Mouse (Mus musculus) heart, embryonic 15.5 days (tissue): Measurements from ENCODE around the gene Il17rb. TPM values are rescaled to one million over a fixed set of nuclear protein-coding genes. Genes with fewer than 3 reads are reported as not detected.

Source experiments
- ATAC-seq: fragments of 200-750 bp; cut with Nextera tagmentation; replicated peaks from 2 replicates; pipeline ENCODE4 v1.8.0; 2017; ENCODE audit warnings: low read depth, moderate TSS enrichment; ENCODE audit not compliant: insufficient number of reproducible peaks, insufficient read depth, low FRiP score
- H3K27ac ChIP-seq: fragments of 300-500 bp; sonication (generic); 2 replicates; pipeline ENCODE4 v1.5.1; 2015; ENCODE audit warnings: mild to moderate bottlenecking, inconsistent platforms
- H3K27me3 ChIP-seq: fragments of 300-500 bp; sonication (generic); 2 replicates; pipeline ENCODE4 v1.6.1; 2015; ENCODE audit warnings: inconsistent platforms
- H3K36me3 ChIP-seq: fragments of 300-500 bp; sonication (generic); 2 replicates; pipeline ENCODE4 v1.6.1; 2015; ENCODE audit warnings: mild to moderate bottlenecking, inconsistent platforms
- H3K4me1 ChIP-seq: fragments of 300-500 bp; sonication (generic); replicated peaks from 2 replicates; pipeline ENCODE4 v1.6.1; 2015; ENCODE audit warnings: inconsistent platforms
- H3K4me2 ChIP-seq: fragments of 300-500 bp; sonication (generic); 2 replicates; pipeline ENCODE4 v1.6.1; 2015; ENCODE audit warnings: inconsistent platforms, mild to moderate bottlenecking, moderate library complexity
- H3K4me3 ChIP-seq: fragments of 300-500 bp; sonication (generic); 2 replicates; pipeline ENCODE4 v1.5.1; 2015; ENCODE audit warnings: mild to moderate bottlenecking, inconsistent platforms
- H3K9ac ChIP-seq: fragments of 300-500 bp; sonication (generic); 2 replicates; pipeline ENCODE4 v1.6.1; 2015; ENCODE audit warnings: mild to moderate bottlenecking, inconsistent platforms
- H3K9me3 ChIP-seq: fragments of 300-500 bp; sonication (generic); replicated peaks from 2 replicates; pipeline ENCODE4 v1.6.1; 2016; ENCODE audit warnings: inconsistent platforms
- WGBS: fragments of 180-500 bp; shearing (Covaris S2); methylation state at CpG from one replicate; pipeline ENCODE4 v1.1.7; 2015; ENCODE audit warnings: mixed read lengths; 5-methylcytosine and 5-hydroxymethylcytosine counted together
- polyA plus RNA-seq: library from polyadenylated mRNA; unstranded; fragments of >200 nt; fragmentation: Nextera tagmentation; extraction: Ambion mirVana; gene quantifications from 2 replicates; pipeline ENCODE4 v1.2.1, GENCODE M21; 2015

Gene Il17rb
- polyA plus RNA-seq, 1 experiment from 2014 or later: 0.62 TPM

DNA sequence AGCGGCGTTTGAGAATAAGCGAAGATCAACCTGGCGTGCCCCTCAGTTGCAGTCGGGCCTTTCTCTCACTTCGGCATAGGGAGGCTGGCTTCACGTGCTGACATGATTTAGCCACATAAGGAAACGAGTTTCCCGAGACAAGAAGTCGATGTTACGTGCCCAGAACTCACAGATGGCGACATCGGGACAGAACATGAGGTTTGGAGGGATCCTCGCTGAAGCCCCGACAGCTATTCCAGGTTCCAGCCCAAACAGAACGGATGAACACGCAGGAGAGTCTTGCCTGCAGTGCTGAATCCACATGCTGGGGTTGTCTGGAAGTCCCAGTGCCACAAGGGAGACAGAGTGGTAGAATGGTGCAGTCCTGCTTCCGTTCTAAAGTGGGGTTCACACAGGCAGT lies 29.7 kb upstream of the Il17rb start:
- H3K4me1 ChIP-seq: no peaks in the 10 kb centered on the region
- H3K4me3 ChIP-seq: no peak overlapping the region
- no peaks in the 10 kb centered on the region for H3K9me3 ChIP-seq
- no peak overlapping the region for H3K4me2 ChIP-seq
- no peaks in the 10 kb centered on the region for H3K27me3 ChIP-seq
- no peak overlapping the region for H3K27ac ChIP-seq
- WGBS: 89% methylated on average over 18 of the region's 18 CpGs
- no peak overlapping the region for H3K9ac ChIP-seq
- no peaks in the 10 kb centered on the region for H3K36me3 ChIP-seq
- ATAC-seq: no peak

DNA sequence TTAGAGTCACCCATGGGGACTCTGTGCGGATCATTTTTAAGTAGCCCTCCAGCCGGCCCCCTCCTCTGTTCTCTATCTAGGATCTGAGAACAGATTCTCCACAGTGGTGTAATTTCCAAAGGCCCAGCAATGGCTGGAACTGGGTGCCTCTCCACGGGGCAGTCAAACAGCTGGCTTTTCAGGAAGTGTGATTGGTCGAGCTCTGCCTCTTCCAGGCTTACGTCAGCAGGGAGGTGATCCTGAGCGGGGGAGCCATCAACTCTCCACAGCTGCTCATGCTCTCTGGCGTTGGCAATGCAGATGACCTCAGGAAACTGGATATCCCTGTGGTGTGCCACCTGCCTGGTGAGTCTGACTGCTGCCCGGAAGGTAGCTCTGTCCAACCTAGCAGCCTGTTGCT lies 24.7 kb upstream of the Il17rb start:
- Histone ChIP-seq H3K36me3 (no peaks in the 10 kb centered on the region), H3K27ac (no peak overlapping the region), H3K4me3 (no peak overlapping the region), H3K9me3 (no peaks in the 10 kb centered on the region), H3K9ac (no peak overlapping the region), H3K4me1 (no peaks in the 10 kb centered on the region), H3K4me2 (no peak overlapping the region), H3K27me3 (no peaks in the 10 kb centered on the region)
- WGBS: 61% methylated on average over 8 of the region's 8 CpGs
- no peak for ATAC-seq

GRCm38 (mm10) chr14:30027378-30027777 lies 18.7 kb upstream of the Il17rb start:
- Histone ChIP-seq H3K4me3 (no peak overlapping the region), H3K36me3 (no peaks in the 10 kb centered on the region), H3K27ac (no peak overlapping the region), H3K9ac (no peak overlapping the region), H3K4me2 (no peak overlapping the region), H3K9me3 (no peaks in the 10 kb centered on the region), H3K4me1 (no peaks in the 10 kb centered on the region), H3K27me3 (no peaks in the 10 kb centered on the region)
- WGBS: 44% methylated on average over 2 of the region's 2 CpGs
- no peak for ATAC-seq

- ATAC-seq: no peak
- Histone ChIP-seq H3K9ac (no peak overlapping the region), H3K27me3 (no peaks in the 10 kb centered on the region), H3K9me3 (no peaks in the 10 kb centered on the region), H3K4me2 (no peak overlapping the region), H3K27ac (no peak overlapping the region), H3K4me3 (no peak overlapping the region), H3K4me1 (no peaks in the 10 kb centered on the region), H3K36me3 (no peaks in the 10 kb centered on the region)
- WGBS: 36% methylated on average over 7 of the region's 7 CpGs
Measured at GRCm38 (mm10) chr14:30024387-30024786, 15.7 kb upstream of the Il17rb start.

DNA sequence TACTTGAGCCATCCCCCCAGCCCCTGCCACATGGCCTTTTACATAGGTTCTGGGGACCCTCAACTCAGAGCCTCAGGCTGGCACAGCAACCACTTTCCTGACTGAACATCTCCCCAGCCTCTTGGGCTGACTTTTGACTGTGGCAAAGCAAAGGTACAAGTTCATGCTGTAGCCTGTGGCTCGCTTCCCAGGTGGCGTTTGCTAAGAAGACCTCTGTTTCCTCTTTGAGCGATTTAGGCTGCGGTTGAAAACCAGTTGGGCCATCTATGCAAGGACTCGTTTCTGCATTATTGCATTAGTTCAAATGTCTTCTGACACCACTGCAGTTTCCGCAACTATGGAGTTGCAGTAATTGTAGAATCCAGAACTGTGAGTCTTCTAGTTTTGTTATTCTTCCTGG lies 13.8 kb upstream of the Il17rb start:
- Histone ChIP-seq H3K4me2 (no peak overlapping the region), H3K4me3 (no peak overlapping the region), H3K9me3 (no peaks in the 10 kb centered on the region), H3K27me3 (no peaks in the 10 kb centered on the region), H3K4me1 (no peaks in the 10 kb centered on the region), H3K36me3 (no peaks in the 10 kb centered on the region), H3K27ac (no peak overlapping the region), H3K9ac (no peak overlapping the region)
- ATAC-seq: no peak
- WGBS: 83% methylated on average over 6 of the region's 6 CpGs

DNA sequence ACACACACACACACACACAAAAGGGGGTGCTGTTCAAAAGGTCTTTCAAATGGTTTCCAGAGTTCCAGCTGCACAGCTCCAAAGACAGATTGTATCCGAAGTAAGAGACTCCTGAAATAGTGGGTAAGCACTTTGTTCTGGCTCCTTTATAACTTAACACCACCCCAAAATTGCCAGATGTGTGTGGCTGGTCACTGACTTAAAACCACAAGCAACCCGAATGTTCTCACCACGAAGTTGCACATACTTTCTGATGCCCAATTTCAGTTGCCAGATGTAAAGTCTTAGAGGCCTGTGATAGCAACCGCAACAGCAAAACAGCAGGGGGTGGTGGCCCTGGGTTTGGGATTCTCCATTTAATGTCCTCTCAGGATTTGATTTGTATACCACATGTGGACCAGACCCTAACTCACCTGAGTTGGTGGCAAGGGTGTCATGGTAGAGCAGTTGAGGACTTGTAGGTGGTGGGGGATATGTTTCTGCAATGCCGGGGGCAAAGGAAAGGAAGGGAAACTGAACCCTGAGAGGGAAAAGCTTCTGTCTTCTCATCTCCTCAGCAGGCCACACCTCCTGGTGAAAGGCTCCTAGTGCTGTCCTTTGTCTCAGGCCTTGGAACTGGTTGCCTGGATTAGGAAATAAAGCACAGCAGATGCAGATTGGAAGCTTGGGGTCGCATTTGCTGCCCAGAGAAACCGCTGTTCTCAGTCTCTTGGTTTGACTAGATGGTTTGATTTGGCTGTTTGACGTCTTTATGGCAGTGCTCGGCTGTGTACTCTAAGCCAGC lies 11.3 kb upstream of the Il17rb start:
- no peak overlapping the region for H3K27ac ChIP-seq
- WGBS: 59% methylated on average over 9 of the region's 9 CpGs
- H3K4me2 ChIP-seq: no peak overlapping the region
- no peaks in the 10 kb centered on the region for H3K27me3 ChIP-seq
- no peaks in the 10 kb centered on the region for H3K9me3 ChIP-seq
- no peak for ATAC-seq
- H3K4me3 ChIP-seq: no peak overlapping the region
- no peak overlapping the region for H3K9ac ChIP-seq
- H3K4me1 ChIP-seq: no peaks in the 10 kb centered on the region
- no peaks in the 10 kb centered on the region for H3K36me3 ChIP-seq

GRCm38 (mm10) chr14:30019375-30019774 lies 10.7 kb upstream of the Il17rb start:
- H3K9ac ChIP-seq: no peak overlapping the region
- H3K27me3 ChIP-seq: no peaks in the 10 kb centered on the region
- no peaks in the 10 kb centered on the region for H3K9me3 ChIP-seq
- no peaks in the 10 kb centered on the region for H3K36me3 ChIP-seq
- no peaks in the 10 kb centered on the region for H3K4me1 ChIP-seq
- H3K27ac ChIP-seq: no peak overlapping the region
- H3K4me3 ChIP-seq: no peak overlapping the region
- 85% methylated on average over 8 of the region's 8 CpGs for WGBS
- H3K4me2 ChIP-seq: no peak overlapping the region
- no peak for ATAC-seq

DNA sequence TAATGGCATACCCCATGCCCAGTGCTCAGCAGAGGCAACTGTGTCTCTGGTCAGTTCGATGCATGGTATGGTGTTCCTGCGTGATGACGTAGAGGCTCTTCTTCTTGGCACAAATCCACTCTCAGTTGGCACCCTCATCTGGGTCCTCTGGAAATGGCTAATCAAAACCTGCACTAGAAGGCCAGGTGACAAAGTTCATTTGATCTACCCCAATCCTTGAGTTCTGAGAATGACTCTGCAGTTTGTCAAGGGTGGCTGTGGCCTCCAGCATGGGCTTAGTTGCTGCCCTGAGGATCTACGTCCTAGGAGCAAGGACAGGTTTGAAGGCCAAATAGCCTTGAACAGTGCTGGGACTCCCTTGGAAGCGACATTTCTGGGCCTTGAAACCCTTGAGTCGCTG lies 10.2 kb upstream of the Il17rb start:
- WGBS: 90% methylated on average over 6 of the region's 6 CpGs

GRCm38 (mm10) chr14:30018463-30018801 lies 9.7 kb upstream of the Il17rb start:
- Histone ChIP-seq H3K27me3 (no peaks in the 10 kb centered on the region), H3K9ac (no peak overlapping the region), H3K27ac (no peak overlapping the region), H3K36me3 (no peaks in the 10 kb centered on the region), H3K9me3 (no peaks in the 10 kb centered on the region), H3K4me3 (no peak overlapping the region), H3K4me2 (no peak overlapping the region), H3K4me1 (no peaks in the 10 kb centered on the region)
- no peak for ATAC-seq
- WGBS: 84% methylated on average over 4 of the region's 4 CpGs

More for the DNA sequence above, 10.2 kb upstream of the Il17rb start:
- no peak overlapping the region for H3K4me3 ChIP-seq
- no peak overlapping the region for H3K27ac ChIP-seq
- no peak overlapping the region for H3K9ac ChIP-seq
- ATAC-seq: no peak
- H3K36me3 ChIP-seq: no peaks in the 10 kb centered on the region
- H3K4me1 ChIP-seq: no peaks in the 10 kb centered on the region
- no peak overlapping the region for H3K4me2 ChIP-seq
- H3K9me3 ChIP-seq: no peaks in the 10 kb centered on the region
- H3K27me3 ChIP-seq: no peaks in the 10 kb centered on the region

- H3K27me3 ChIP-seq: no peaks in the 10 kb centered on the region
- no peaks in the 10 kb centered on the region for H3K9me3 ChIP-seq
- WGBS: 88% methylated on average over 8 of the region's 8 CpGs
- H3K4me3 ChIP-seq: no peak overlapping the region
- ATAC-seq: no peak
- H3K9ac ChIP-seq: no peak overlapping the region
- H3K4me1 ChIP-seq: no peaks in the 10 kb centered on the region
- no peak overlapping the region for H3K4me2 ChIP-seq
- H3K27ac ChIP-seq: no peak overlapping the region
- no peaks in the 10 kb centered on the region for H3K36me3 ChIP-seq
Measured at GRCm38 (mm10) chr14:30017794-30018462, 9.2 kb upstream of the Il17rb start.

- Histone ChIP-seq H3K9me3 (no peaks in the 10 kb centered on the region), H3K4me3 (no peak overlapping the region), H3K4me1 (no peaks in the 10 kb centered on the region), H3K27ac (no peak overlapping the region), H3K4me2 (no peak overlapping the region), H3K27me3 (no peaks in the 10 kb centered on the region), H3K36me3 (no peaks in the 10 kb centered on the region), H3K9ac (no peak overlapping the region)
- WGBS: 78% methylated on average over 5 of the region's 5 CpGs
- no peak for ATAC-seq
Measured at GRCm38 (mm10) chr14:30016666-30017065, 8.0 kb upstream of the Il17rb start.

- WGBS: 50% methylated on average over 1 of the region's 1 CpGs
- Histone ChIP-seq H3K4me1 (peaks cover 5% of the 10 kb centered on the region; the same call in 1 of the 2 replicates), H3K36me3 (no peaks in the 10 kb centered on the region), H3K4me3 (no peak overlapping the region), H3K27ac (peak overlapping the region; percentile 7; the same call in 1 of the 2 replicates), H3K27me3 (peaks cover 8% of the 10 kb centered on the region), H3K9ac (no peak overlapping the region), H3K9me3 (no peaks in the 10 kb centered on the region), H3K4me2 (peak overlapping the region; percentile 6; the same call in 1 of the 2 replicates)
- ATAC-seq: no peak
Measured at GRCm38 (mm10) chr14:30015008-30015407, 6.3 kb upstream of the Il17rb start.
